Comparison of ENCODE assay signal across 13 mouse cellular contexts in the genomic region with DNA sequence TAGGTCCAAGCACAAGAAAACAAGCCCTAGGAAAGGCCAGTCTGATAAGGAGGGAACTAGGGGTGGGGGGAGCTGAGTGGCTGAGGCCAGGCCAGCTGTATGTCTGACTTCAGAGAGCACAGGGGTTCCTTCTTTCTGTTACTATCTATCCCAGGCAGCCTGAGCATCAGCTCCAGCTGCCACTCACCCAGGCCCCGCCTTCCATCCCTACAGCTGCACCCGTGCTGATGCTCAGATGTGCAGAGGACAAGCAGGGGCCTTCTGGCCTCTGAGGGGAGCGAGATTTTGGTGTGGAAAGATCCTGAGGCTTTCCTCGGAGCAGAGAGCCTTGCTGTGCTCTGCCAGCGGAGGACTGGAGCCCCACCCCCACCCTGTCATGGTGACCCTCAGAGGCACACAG. TPM values are rescaled to one million over a fixed set of nuclear protein-coding genes. Genes with fewer than 3 reads are reported as not detected.
DNase-seq lines count a peak whose midpoint lies in the region; ATAC-seq and TF ChIP-seq lines count a peak whose summit lies in the region.
"Had no signal": no experiment of that assay in that cellular context is flagged by ENCODE, and none has a peak within 500 bp of the region (broad histone marks: within the 10 kb centered on the region; RNA-seq: fewer than 3 reads in every experiment).

No protein-coding gene starts in this region.

- peak; percentile 14 for DNase-seq in embryo, embryonic 10 days (ENCODE audit: low spot score)
- DNase-seq in embryo, embryonic 9.5 days (ENCODE audit: extremely low spot score): no peak
- no peak for DNase-seq in limb, embryonic 11.5 days (ENCODE audit: low spot score)
- DNase-seq in limb, embryonic 10.5 days (ENCODE audit: low spot score): no peak
- DNase-seq in CH12.LX (ENCODE audit: extremely low read depth) (peak; percentile 60), MN1 (ENCODE audit: low spot score) (no peak)
- DNase-seq in neural tube, embryonic 11.5 days (ENCODE audit: low spot score): peak; percentile 27
- no peak for DNase-seq in kidney, postnatal 10 days
- DNase-seq: adrenal gland, adult 2 months; gastrocnemius, postnatal 36 days; layer of hippocampus, postnatal 36 days; right cerebral cortex, postnatal 25 days had no signal

- no peaks in the 10 kb centered on the region for H3K27me3 ChIP-seq in limb, embryonic 11.5 days (ENCODE audit: control insufficient read depth, insufficient read depth, low read length)
- no peaks in the 10 kb centered on the region for H3K27me3 ChIP-seq in limb, embryonic 10.5 days (ENCODE audit: low read depth, poor library complexity, severe bottlenecking)
- H3K27me3 ChIP-seq in CH12.LX (replicated peaks): no peaks in the 10 kb centered on the region
- H3K27me3 ChIP-seq in neural tube, embryonic 11.5 days (ENCODE audit: control insufficient read depth, insufficient read depth, low read length): no peaks in the 10 kb centered on the region
- H3K27me3 ChIP-seq: embryonic facial prominence, embryonic 15.5 days had no signal

- ATAC-seq in limb, embryonic 11.5 days (ENCODE audit: insufficient number of reproducible peaks, low FRiP score, low TSS enrichment, low read depth): no peak
- ATAC-seq in neural tube, embryonic 11.5 days (ENCODE audit: insufficient read depth, low FRiP score, low TSS enrichment): no peak

- H3K36me3 ChIP-seq in limb, embryonic 11.5 days (ENCODE audit: control insufficient read depth, insufficient read depth, low read length): no peaks in the 10 kb centered on the region
- H3K36me3 ChIP-seq in limb, embryonic 10.5 days: no peaks in the 10 kb centered on the region
- H3K36me3 ChIP-seq in CH12.LX (replicated peaks in 1 of 2; ENCODE audit: control insufficient read depth in 1 of 2, insufficient read depth in 1 of 2, low read length in 1 of 2): peaks cover 43 to 73% of the 10 kb centered on the region in 2 experiments
- no peaks in the 10 kb centered on the region for H3K36me3 ChIP-seq in neural tube, embryonic 11.5 days (ENCODE audit: control insufficient read depth, insufficient read depth, low read length)
- H3K36me3 ChIP-seq: embryonic facial prominence, embryonic 15.5 days had no signal

- H3K9me3 ChIP-seq in limb, embryonic 11.5 days (ENCODE audit: control insufficient read depth, low read length): no peaks in the 10 kb centered on the region
- no peaks in the 10 kb centered on the region for H3K9me3 ChIP-seq in limb, embryonic 10.5 days (replicated peaks)
- H3K9me3 ChIP-seq in CH12.LX (replicated peaks; ENCODE audit: low read length): no peaks in the 10 kb centered on the region
- no peaks in the 10 kb centered on the region for H3K9me3 ChIP-seq in neural tube, embryonic 11.5 days (ENCODE audit: control insufficient read depth, low read length)
- H3K9me3 ChIP-seq: embryonic facial prominence, embryonic 15.5 days had no signal

- peak overlapping the region; percentile 4; the same call in 1 of the 2 replicates for H3K4me2 ChIP-seq in limb, embryonic 11.5 days (ENCODE audit: low read depth, severe bottlenecking)
- no peak overlapping the region for H3K4me2 ChIP-seq in CH12.LX (ENCODE audit: insufficient read depth, low read depth, poor library complexity, severe bottlenecking)
- H3K4me2 ChIP-seq in neural tube, embryonic 11.5 days (ENCODE audit: low read depth): no peak overlapping the region
- H3K4me2 ChIP-seq: embryonic facial prominence, embryonic 15.5 days had no signal

- 0 out of 2 replicates have a peak, but pooled peaks cover 3% of the 10 kb centered on the region for H3K4me1 ChIP-seq in limb, embryonic 11.5 days (ENCODE audit: control insufficient read depth, insufficient read depth, low read length)
- peaks cover 21% of the 10 kb centered on the region for H3K4me1 ChIP-seq in limb, embryonic 10.5 days
- peaks cover 50 to 98% of the 10 kb centered on the region in 2 experiments for H3K4me1 ChIP-seq in CH12.LX (ENCODE audit: control insufficient read depth in 1 of 2, insufficient read depth in 2 of 2)
- peaks cover 4% of the 10 kb centered on the region for H3K4me1 ChIP-seq in neural tube, embryonic 11.5 days (ENCODE audit: control insufficient read depth, insufficient read depth, low read length)

- H3K9ac ChIP-seq in limb, embryonic 11.5 days (ENCODE audit: low read length): no peak overlapping the region
- no peak overlapping the region for H3K9ac ChIP-seq in CH12.LX (ENCODE audit: insufficient read depth, low read depth)
- no peak overlapping the region for H3K9ac ChIP-seq in neural tube, embryonic 11.5 days (ENCODE audit: low read length)
- H3K9ac ChIP-seq: embryonic facial prominence, embryonic 15.5 days had no signal

- WGBS in limb, embryonic 11.5 days: 25% methylated on average over 5 of the region's 5 CpGs
- 27% methylated on average over 5 of the region's 5 CpGs for WGBS in limb, embryonic 10.5 days
- WGBS in neural tube, embryonic 11.5 days: 29% methylated on average over 5 of the region's 5 CpGs

- no peak overlapping the region for H3K4me3 ChIP-seq in limb, embryonic 11.5 days (ENCODE audit: low read depth, low read length)
- H3K4me3 ChIP-seq in limb, embryonic 10.5 days: no peak overlapping the region
- no peak overlapping the region for H3K4me3 ChIP-seq in CH12.LX (replicated peaks in 1 of 3; ENCODE audit: low read depth in 2 of 3, low read length in 2 of 3, poor library complexity in 1 of 3)
- H3K4me3 ChIP-seq in neural tube, embryonic 11.5 days (ENCODE audit: low read depth, low read length): no peak overlapping the region
- H3K4me3 ChIP-seq: embryonic facial prominence, embryonic 15.5 days had no signal

- dilution Hi-C loops in CH12.LX (cut with MboI; ENCODE audit: extremely low pct_ligation_motif_present, extremely low pct_unique_long_range_greater_than_20kb, low sequenced_read_pairs): no loop called here

- in situ Hi-C loops in CH12.LX (cut with MboI; ENCODE audit: low pct_ligation_motif_present, low pct_unique_long_range_greater_than_20kb, low sequenced_read_pairs): loop anchor here (10.0 kb wide), 1 partner anchor 51 kb away; the partner anchor contains the start of gene Ppp1r16b

- no peak for TF ChIP-seq RAD21 in CH12.LX (IDR thresholded peaks at IDR 0.05; ENCODE audit: low read depth, low read length)

- H3K27ac ChIP-seq in limb, embryonic 11.5 days (replicated peaks; ENCODE audit: low read depth, low read length): no peak overlapping the region
- no peak overlapping the region for H3K27ac ChIP-seq in limb, embryonic 10.5 days
- peak overlapping the region; percentile 71 for H3K27ac ChIP-seq in CH12.LX (ENCODE audit: insufficient read depth, low read depth)
- H3K27ac ChIP-seq in neural tube, embryonic 11.5 days (ENCODE audit: low read depth, low read length): no peak overlapping the region
- H3K27ac ChIP-seq: embryonic facial prominence, embryonic 15.5 days had no signal

- TF ChIP-seq CTCF in CH12.LX (conservative IDR thresholded peaks at IDR 0.05 in 1 of 2, IDR thresholded peaks at IDR 0.05 in 1 of 2; ENCODE audit: low read depth in 2 of 2, low read length in 2 of 2): no peak

- TF ChIP-seq EP300 in CH12.LX (IDR thresholded peaks at IDR 0.05; ENCODE audit: low read length): no peak

- H3K79me2 ChIP-seq in CH12.LX (replicated peaks; ENCODE audit: control insufficient read depth, extremely low read depth, insufficient read depth, poor library complexity, severe bottlenecking): peaks cover 31% of the 10 kb centered on the region

- TF ChIP-seq POLR2A in CH12.LX (IDR thresholded peaks at IDR 0.05; ENCODE audit: low read depth, low read length): no peak

TF ChIP-seq in CH12.LX, 34 proteins besides CTCF, POLR2A, EP300 and RAD21:
- TF ChIP-seq ETS1 (conservative IDR thresholded peaks at IDR 0.05; ENCODE audit: low read depth, low read length) (peak; percentile 56), TCF12 (IDR thresholded peaks at IDR 0.05; ENCODE audit: low read depth, low read length) (peak; percentile 44; the same call in 1 of the 2 replicates), BHLHE40 (IDR thresholded peaks at IDR 0.05; ENCODE audit: low read depth, low read length) (peak; percentile 51), POLR2AphosphoS2 (IDR thresholded peaks at IDR 0.05; ENCODE audit: low read depth, low read length) (0 out of 2 replicates have a peak, but pooled peaks have one; percentile 51), CHD2 (IDR thresholded peaks at IDR 0.05; ENCODE audit: low read length) (no peak), MEF2A (IDR thresholded peaks at IDR 0.05; ENCODE audit: borderline replicate concordance, low read depth, low read length) (0 out of 2 replicates have a peak, but pooled peaks have one; percentile 44)
TF ChIP-seq in CH12.LX: peak in this region for 5.

RNA-seq across cellular contexts. Expression of gene Ppp1r16b, which starts 50.9 kb away (rescaled TPM):
- polyA plus RNA-seq in limb, embryonic 11.5 days (2014; fragmentation: Nextera tagmentation; extraction: Ambion mirVana): 4.1 and 4.6 TPM in 2 replicates
- 4.4 TPM in 2 replicates for polyA plus RNA-seq in limb, embryonic 10.5 days (2016; fragmentation: Nextera tagmentation; extraction: Ambion mirVana)
- total RNA-seq in CH12.LX (2012; rRNA removed): 49.3 and 52.0 TPM in 2 replicates
- total RNA-seq in CH12.LX (2014; rRNA removed): 28.9 and 37.7 TPM in 2 replicates
- 49.4 and 55.7 TPM in 2 replicates for polyA plus RNA-seq in CH12.LX (2012; ENCODE audit: insufficient read length, low read depth)
- polyA plus RNA-seq in neural tube, embryonic 11.5 days (2014; fragmentation: Nextera tagmentation; extraction: Ambion mirVana): 3.9 and 4.0 TPM in 2 replicates

RNA-seq across cellular contexts. Expression of gene Fam83d, which starts 51.8 kb away (rescaled TPM):
- polyA plus RNA-seq in limb, embryonic 11.5 days (2014; fragmentation: Nextera tagmentation; extraction: Ambion mirVana): 51.1 and 54.0 TPM in 2 replicates
- polyA plus RNA-seq in limb, embryonic 10.5 days (2016; fragmentation: Nextera tagmentation; extraction: Ambion mirVana): 47.7 and 53.3 TPM in 2 replicates
- 12.2 and 14.1 TPM in 2 replicates for total RNA-seq in CH12.LX (2012; rRNA removed)
- 16.1 and 19.8 TPM in 2 replicates for total RNA-seq in CH12.LX (2014; rRNA removed)
- 12.4 and 15.5 TPM in 2 replicates for polyA plus RNA-seq in CH12.LX (2012; ENCODE audit: insufficient read length, low read depth)
- 41.1 and 45.2 TPM in 2 replicates for polyA plus RNA-seq in neural tube, embryonic 11.5 days (2014; fragmentation: Nextera tagmentation; extraction: Ambion mirVana)

Comparison
In these comparisons a context has a peak if more than half of its experiments do, and no peak if none do; other contexts are left out.
1. DNase-seq: peak in embryo, embryonic 10 days (single experiment), CH12.LX (single experiment) and neural tube, embryonic 11.5 days (single experiment); none in embryo, embryonic 9.5 days (single experiment), limb, embryonic 11.5 days (single experiment), limb, embryonic 10.5 days (single experiment), kidney, postnatal 10 days (single experiment) and MN1 (single experiment).